Mouse (Mus musculus) hindbrain, embryonic 10.5 days (tissue): ENCODE data around the gene Gm17455. TPM values are rescaled to one million over a fixed set of nuclear protein-coding genes. Genes with fewer than 3 reads are reported as not detected.

ENCODE experiments used
- DNase-seq: peaks from one replicate; pipeline ENCODE4 v3.0.0-alpha.2; 2017; ENCODE audit warnings: low spot score
- H3K27ac ChIP-seq: fragments of 300-500 bp; sonication (generic); 2 replicates; pipeline ENCODE4 v1.5.1; 2016; ENCODE audit warnings: mild to moderate bottlenecking, moderate library complexity
- H3K27me3 ChIP-seq: fragments of 300-500 bp; sonication (generic); 2 replicates; pipeline ENCODE4 v1.6.1; 2016; ENCODE audit warnings: mild to moderate bottlenecking; ENCODE audit not compliant: poor library complexity, insufficient read depth, severe bottlenecking
- H3K36me3 ChIP-seq: fragments of 300-500 bp; sonication (generic); 2 replicates; pipeline ENCODE4 v1.6.1; 2016; ENCODE audit warnings: mild to moderate bottlenecking, moderate library complexity
- H3K4me1 ChIP-seq: fragments of 300-500 bp; sonication (generic); replicated peaks from 2 replicates; pipeline ENCODE4 v1.6.1; 2016; ENCODE audit warnings: mild to moderate bottlenecking
- H3K4me3 ChIP-seq: fragments of 300-500 bp; sonication (generic); 2 replicates; pipeline ENCODE4 v1.5.1; 2016; ENCODE audit warnings: mild to moderate bottlenecking, moderate library complexity
- H3K9me3 ChIP-seq: fragments of 300-500 bp; sonication (generic); 2 replicates; pipeline ENCODE4 v1.6.1; 2016; ENCODE audit warnings: mild to moderate bottlenecking, moderate library complexity
- WGBS: fragments of 180-500 bp; shearing (Covaris S2); methylation state at CpG from one replicate; pipeline ENCODE4 v1.1.7; 2016; 5-methylcytosine and 5-hydroxymethylcytosine counted together
- polyA plus RNA-seq: library from polyadenylated mRNA; unstranded; fragments of >200 nt; fragmentation: Nextera tagmentation; extraction: Ambion mirVana; gene quantifications from 2 replicates; pipeline ENCODE4 v1.2.1, GENCODE M21; 2016

Gene Gm17455
- polyA plus RNA-seq, result 6.5 and 10.1 TPM in 2 replicates

GRCm38 (mm10) chr10:60399449-60399848, at the start of gene Gm17455:
Gene Gm17455 (plus strand): TSS chr10:60399726.
- Histone ChIP-seq H3K9me3 (no peaks in the 10 kb centered on the region), H3K4me1 (peaks cover 32% of the 10 kb centered on the region), H3K27me3 (0 out of 2 replicates have a peak, but pooled peaks cover 2% of the 10 kb centered on the region), H3K4me3 (0 out of 2 replicates have a peak within 1 kb of the TSS, but pooled peaks have one; percentile 11), H3K36me3 (no peaks in the 10 kb centered on the region), H3K27ac (peak within 1 kb of the TSS; percentile 80)
- 37% methylated on average over 7 of the region's 7 CpGs for WGBS
- peak; percentile 18 for DNase-seq

DNA sequence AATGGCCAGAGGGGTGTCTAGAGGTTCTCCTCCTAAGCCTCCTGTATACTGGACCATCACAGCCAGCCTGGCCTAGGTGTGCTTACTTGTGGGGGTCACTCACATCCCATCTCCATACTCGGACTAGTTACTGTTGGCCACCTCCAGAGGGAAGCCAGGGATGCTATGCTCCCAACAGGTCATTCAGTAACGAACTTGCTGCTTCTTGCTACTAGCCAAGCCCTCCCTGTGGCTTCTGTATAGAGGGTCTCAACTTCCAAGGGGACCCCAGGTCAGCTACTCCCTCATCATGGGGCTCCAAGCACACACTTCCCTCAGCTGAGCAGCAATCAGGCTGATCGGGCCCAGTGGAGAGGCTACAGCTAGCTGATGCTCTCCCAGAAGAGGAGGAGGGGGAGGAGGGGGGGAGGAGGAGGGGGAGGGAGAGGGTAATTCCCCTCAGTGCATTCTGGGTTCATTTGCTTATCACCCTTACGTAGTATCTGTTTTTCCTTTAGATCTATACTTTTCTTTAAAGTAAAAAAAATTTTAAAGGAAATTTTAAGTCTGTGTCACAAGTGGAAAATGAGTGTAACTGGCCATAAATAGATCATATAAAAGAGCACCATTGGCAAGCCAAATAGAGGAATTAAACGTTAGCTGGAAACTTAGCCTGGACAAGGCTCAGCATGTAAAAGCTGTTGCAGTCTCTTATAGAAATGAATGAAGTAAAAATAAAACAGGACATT, 49.3 kb upstream of the Gm17455 start:
- Histone ChIP-seq H3K36me3 (no peaks in the 10 kb centered on the region), H3K4me1 (peaks cover 81% of the 10 kb centered on the region), H3K4me3 (no peak overlapping the region), H3K9me3 (no peaks in the 10 kb centered on the region), H3K27me3 (peaks cover 36% of the 10 kb centered on the region), H3K27ac (peak overlapping the region; percentile 40; the same call in 1 of the 2 replicates)
- WGBS, result 54% methylated on average over 5 of the region's 5 CpGs
- DNase-seq, result no peak

DNA sequence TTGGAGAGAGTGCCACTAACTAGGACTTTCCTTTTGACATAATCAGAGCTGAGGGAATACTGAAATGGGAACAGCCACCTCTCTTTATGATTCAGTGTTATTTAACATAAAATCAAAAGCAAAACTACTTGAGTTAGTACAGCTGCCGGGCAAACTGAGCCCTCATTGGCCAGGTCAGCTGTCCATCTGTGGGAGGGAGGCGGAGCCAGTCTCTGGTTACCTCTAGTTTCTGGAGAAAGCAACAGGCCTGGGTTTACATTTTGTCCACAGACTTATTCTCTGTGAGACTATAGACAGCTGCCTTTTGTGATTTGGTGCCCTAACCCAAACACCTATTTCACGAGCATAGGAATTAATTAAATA, 48.7 kb upstream of the Gm17455 start:
- H3K27ac ChIP-seq, result peak overlapping the region; percentile 84
- peaks cover 36% of the 10 kb centered on the region for H3K27me3 ChIP-seq
- 44% methylated on average over 3 of the region's 3 CpGs for WGBS
- no peak overlapping the region for H3K4me3 ChIP-seq
- DNase-seq, result peak; percentile 76
- H3K36me3 ChIP-seq, result no peaks in the 10 kb centered on the region
- no peaks in the 10 kb centered on the region for H3K9me3 ChIP-seq
- peaks cover 83% of the 10 kb centered on the region for H3K4me1 ChIP-seq

DNA sequence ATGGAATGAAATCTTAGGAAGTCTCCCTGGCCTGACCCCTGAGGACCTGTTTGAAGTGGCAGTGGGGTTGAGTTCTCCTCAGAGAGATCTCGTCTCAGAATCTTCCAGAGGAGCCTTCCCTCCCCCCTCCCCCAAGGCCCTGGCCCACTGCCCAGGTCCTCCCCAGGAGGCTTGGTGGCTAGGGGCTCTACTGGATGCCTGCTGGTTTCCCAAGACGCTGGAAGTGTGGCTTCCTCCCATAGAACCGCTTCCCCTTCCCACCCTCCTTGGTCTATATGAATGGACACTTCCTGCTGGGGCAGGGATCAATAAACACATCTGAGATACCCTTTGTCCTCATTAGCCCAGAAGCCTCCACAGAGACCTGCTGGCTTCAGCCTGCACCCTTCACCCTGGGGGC, 48.3 kb upstream of the Gm17455 start:
- peaks cover 31% of the 10 kb centered on the region for H3K27me3 ChIP-seq
- 18% methylated on average over 3 of the region's 3 CpGs for WGBS
- no peak overlapping the region for H3K4me3 ChIP-seq
- no peaks in the 10 kb centered on the region for H3K36me3 ChIP-seq
- H3K9me3 ChIP-seq, result no peaks in the 10 kb centered on the region
- DNase-seq, result no peak
- H3K27ac ChIP-seq, result peak overlapping the region; percentile 84
- H3K4me1 ChIP-seq, result peaks cover 81% of the 10 kb centered on the region

GRCm38 (mm10) chr10:60351761-60352455, 47.6 kb upstream of the Gm17455 start:
- 24% methylated on average over 7 of the region's 7 CpGs for WGBS
- H3K27me3 ChIP-seq, result peaks cover 25% of the 10 kb centered on the region
- DNase-seq, result peak; percentile 65
- peak overlapping the region; percentile 84 for H3K27ac ChIP-seq
- no peaks in the 10 kb centered on the region for H3K9me3 ChIP-seq
- H3K36me3 ChIP-seq, result no peaks in the 10 kb centered on the region
- peaks cover 75% of the 10 kb centered on the region for H3K4me1 ChIP-seq
- H3K4me3 ChIP-seq, result no peak overlapping the region

- no peak for DNase-seq
- Histone ChIP-seq H3K4me3 (no peak overlapping the region), H3K27ac (peak overlapping the region; percentile 68), H3K27me3 (peaks cover 10% of the 10 kb centered on the region), H3K4me1 (peaks cover 66% of the 10 kb centered on the region), H3K9me3 (no peaks in the 10 kb centered on the region), H3K36me3 (no peaks in the 10 kb centered on the region)
- 53% methylated on average over 5 of the region's 5 CpGs for WGBS
Measured at GRCm38 (mm10) chr10:60353241-60354002, 46.1 kb upstream of the Gm17455 start.

DNA sequence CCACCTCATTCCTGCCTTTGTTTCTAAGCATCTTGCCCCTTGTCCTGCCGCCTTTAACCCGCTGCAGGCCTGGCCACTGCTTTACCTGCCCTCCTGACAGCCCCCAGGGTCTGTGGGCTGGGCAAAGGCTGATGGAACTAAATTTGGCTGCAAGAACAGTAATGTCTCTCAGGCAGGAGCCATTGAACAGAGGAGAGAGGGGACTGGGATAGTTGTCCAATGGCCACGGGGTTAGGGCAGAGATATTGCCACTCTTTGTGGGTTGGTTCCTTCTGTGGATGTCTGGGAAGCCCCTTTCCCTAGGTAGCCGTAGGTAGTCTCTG, 45.6 kb upstream of the Gm17455 start:
- DNase-seq, result no peak
- WGBS, result 93% methylated on average over 4 of the region's 4 CpGs
- Histone ChIP-seq H3K9me3 (no peaks in the 10 kb centered on the region), H3K27ac (peak overlapping the region; percentile 68), H3K4me1 (peaks cover 65% of the 10 kb centered on the region), H3K36me3 (no peaks in the 10 kb centered on the region), H3K4me3 (no peak overlapping the region), H3K27me3 (peaks cover 5% of the 10 kb centered on the region)

DNA sequence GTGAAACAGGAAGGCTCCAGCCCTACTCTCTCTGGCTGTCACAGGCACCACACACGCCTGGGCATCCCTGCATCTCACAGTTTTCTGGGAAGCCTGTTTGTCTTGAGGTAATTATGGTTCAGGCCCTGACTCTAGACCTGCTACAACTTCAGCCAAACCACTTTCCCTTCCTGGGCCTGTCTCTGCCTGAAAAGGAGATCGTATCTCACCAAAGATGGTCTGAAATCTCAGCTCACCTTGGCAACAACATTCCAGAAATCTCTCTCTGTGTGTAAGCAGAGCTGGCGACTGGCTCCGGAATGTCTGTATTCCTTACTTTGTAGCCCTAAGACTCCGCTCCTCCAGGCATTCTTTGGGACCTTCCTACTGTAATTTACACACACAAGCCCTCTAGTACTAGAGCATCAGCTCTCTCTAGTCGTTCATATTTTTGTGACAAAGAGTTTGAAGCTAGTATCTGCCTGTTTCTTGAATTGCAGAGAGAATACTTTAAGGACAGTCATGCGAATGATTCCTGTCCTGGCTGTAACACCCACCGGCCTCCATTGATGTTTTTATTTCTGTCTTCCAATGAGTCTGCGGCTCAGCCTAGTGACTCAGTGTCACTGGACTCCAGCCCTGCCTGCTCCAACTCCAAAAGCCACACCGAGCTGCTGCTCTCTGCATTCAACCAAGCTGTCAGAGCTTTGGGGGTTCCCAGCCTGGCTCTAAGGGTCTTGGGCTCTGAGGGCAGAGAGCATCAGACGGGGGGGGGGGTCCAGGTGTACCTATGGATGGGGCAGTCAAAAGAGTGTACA, 44.4 kb upstream of the Gm17455 start:
- no peaks in the 10 kb centered on the region for H3K9me3 ChIP-seq
- H3K27me3 ChIP-seq, result no peaks in the 10 kb centered on the region; the same call in 1 of the 2 replicates
- H3K4me1 ChIP-seq, result peaks cover 56% of the 10 kb centered on the region
- no peak overlapping the region for H3K4me3 ChIP-seq
- H3K36me3 ChIP-seq, result no peaks in the 10 kb centered on the region
- DNase-seq, result no peak
- WGBS, result 72% methylated on average over 11 of the region's 11 CpGs
- H3K27ac ChIP-seq, result peak overlapping the region; percentile 24; the same call in 1 of the 2 replicates

- H3K27ac ChIP-seq, result peak overlapping the region; percentile 23; the same call in 1 of the 2 replicates
- peaks cover 46% of the 10 kb centered on the region for H3K4me1 ChIP-seq
- no peak overlapping the region for H3K4me3 ChIP-seq
- 91% methylated on average over 4 of the region's 4 CpGs for WGBS
- no peaks in the 10 kb centered on the region for H3K9me3 ChIP-seq
- H3K27me3 ChIP-seq, result no peaks in the 10 kb centered on the region
- H3K36me3 ChIP-seq, result no peaks in the 10 kb centered on the region
- DNase-seq, result no peak
Measured at GRCm38 (mm10) chr10:60357441-60357840, 42.1 kb upstream of the Gm17455 start.

- Histone ChIP-seq H3K27ac (peak overlapping the region; percentile 23; the same call in 1 of the 2 replicates), H3K4me3 (no peak overlapping the region), H3K4me1 (peaks cover 42% of the 10 kb centered on the region), H3K27me3 (no peaks in the 10 kb centered on the region), H3K36me3 (no peaks in the 10 kb centered on the region), H3K9me3 (no peaks in the 10 kb centered on the region)
- no peak for DNase-seq
- 93% methylated on average over 14 of the region's 14 CpGs for WGBS
Measured at GRCm38 (mm10) chr10:60357901-60358300, 41.6 kb upstream of the Gm17455 start.

DNA sequence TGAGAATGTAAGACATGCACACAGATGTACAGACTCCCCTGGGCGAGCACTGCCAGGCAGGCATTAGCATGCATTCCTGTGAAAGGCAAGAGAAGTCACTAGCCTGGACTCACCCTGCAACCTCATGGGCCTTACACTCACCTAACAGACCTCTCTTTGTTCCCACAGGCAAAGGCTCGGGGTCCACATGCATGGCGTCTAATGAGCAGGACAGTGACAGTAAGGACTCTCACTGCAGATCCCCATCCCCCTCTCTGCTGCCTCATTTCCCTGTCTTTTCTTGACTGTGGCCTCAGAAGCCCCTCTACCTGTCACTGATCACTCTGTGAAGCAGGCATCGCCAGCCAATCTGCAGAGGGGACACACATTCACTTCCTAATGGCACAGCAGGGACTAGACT, 40.8 kb upstream of the Gm17455 start:
- 34% methylated on average over 4 of the region's 4 CpGs for WGBS
- DNase-seq, result no peak
- Histone ChIP-seq H3K4me3 (no peak overlapping the region), H3K36me3 (no peaks in the 10 kb centered on the region), H3K27me3 (no peaks in the 10 kb centered on the region), H3K27ac (0 out of 2 replicates have a peak overlapping the region, but pooled peaks have one; percentile 19), H3K4me1 (peaks cover 37% of the 10 kb centered on the region), H3K9me3 (no peaks in the 10 kb centered on the region)

DNA sequence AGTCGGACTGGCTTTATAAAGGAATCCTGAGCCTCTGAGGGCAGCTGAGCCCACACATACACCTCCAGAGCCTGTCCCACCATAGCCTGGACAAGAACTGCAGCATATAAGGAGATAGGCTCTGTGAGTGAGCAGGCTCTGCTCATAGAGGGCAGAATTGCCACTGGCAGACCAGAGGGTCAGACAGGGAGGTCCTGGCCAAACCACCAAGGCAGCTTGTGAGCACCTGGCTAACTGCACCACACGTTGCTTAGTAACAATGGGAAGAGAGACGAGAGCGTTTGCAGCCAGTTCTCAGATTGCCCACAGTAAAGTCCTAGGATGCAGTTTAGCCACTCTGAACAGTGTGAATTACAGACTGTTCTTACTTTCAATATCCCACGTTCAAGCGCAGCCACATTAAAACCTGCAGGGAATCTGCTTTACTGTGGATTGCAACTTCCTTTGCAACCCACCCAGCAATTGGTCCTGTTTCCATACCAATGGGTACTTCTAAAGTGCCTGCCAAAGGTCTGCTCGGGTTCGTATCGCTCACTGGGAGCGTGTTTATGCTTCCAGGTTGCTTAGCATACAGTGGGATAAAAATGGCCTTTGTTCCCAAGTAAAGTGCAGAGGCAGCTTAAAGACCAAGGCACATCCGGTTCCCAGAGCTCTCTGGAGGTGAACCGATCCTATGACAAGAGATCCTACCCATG, 37.8 kb upstream of the Gm17455 start:
- no peak for DNase-seq
- Histone ChIP-seq H3K4me3 (no peak overlapping the region), H3K9me3 (no peaks in the 10 kb centered on the region), H3K27ac (no peak overlapping the region), H3K36me3 (no peaks in the 10 kb centered on the region), H3K27me3 (no peaks in the 10 kb centered on the region), H3K4me1 (peaks cover 39% of the 10 kb centered on the region)
- 68% methylated on average over 12 of the region's 12 CpGs for WGBS
